Mouse (Mus musculus) thymus, postnatal 25 days (tissue): ENCODE data around the gene Spg7.
"Not testable (repeated sequence)": the region's sequence is repeated elsewhere in the genome, so short reads cannot be mapped to it uniquely, and the experiment has no call there.

Experiments
- DNase-seq: peaks from one replicate; pipeline ENCODE4 v3.0.0; 2022

Gene Spg7

DNA sequence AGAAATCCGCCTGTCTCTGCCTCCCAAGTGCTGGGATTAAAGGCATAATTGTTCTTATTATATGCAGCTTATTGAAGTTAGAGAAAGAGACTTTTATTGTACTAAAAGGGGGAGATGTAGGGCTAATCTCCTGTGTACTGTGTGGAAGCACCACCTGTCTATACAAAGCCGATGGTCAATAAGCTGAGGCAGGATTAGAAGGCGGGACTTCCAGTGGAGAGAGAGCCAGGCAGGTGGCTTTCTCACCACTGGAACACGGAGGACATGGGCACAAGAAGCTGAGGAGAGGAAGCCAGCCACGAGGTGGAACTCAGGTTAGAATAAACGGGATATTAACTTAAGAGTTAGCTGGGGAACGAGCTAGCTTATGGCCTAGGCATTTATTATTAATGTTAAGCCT lies at the start of gene Spg7:
Gene Spg7 (plus strand): TSS at position 222 of the 400 bp plus-strand sequence.
- DNase-seq, result no peak

DNA sequence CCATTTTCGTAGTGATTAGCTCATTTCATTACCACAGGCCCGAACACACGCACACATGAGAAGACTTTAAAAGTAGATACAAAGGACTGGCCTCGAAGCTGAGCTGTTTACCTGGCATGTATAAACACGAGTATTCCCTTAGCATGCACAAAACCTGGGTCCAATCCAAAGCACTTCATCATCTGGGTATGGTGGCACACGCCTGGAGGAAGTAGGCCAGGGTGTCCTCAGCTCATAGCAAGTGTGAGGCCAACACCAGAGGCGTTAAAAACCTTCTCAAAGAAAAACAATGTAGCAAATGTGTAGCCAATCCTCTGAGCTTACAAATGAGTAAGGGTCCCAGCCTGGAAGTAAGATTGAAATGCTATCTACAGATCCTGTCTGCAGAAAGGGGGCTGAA lies 48.3 kb upstream of the Spg7 start:
- no peak for DNase-seq

DNA sequence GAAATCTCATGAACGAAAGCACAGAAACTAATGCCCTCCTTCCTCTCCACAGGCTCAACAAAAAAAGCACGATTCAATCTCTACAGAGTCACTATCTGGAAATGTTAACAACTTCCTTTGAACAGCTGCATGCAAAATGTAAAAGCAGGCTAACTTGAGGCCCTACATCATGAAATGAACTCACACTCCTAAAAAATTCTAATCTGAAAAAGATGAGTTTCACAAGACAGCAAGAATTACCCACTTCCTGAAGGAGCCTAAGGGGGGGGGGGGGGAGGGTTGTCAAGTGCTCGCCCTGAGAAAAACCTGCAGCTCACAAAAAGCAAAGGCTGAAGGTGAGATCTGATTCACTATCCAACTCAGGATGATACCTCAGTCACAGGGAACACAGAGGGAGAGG lies 47.7 kb upstream of the Spg7 start:
- no peak for DNase-seq

- DNase-seq, result no peak
Observed at GRCm38 (mm10) chr8:123017143-123017542, 45.6 kb upstream of the Spg7 start.

- DNase-seq, result no peak
Observed at GRCm38 (mm10) chr8:123018484-123019164, 44.1 kb upstream of the Spg7 start.

- no peak for DNase-seq
Observed at GRCm38 (mm10) chr8:123020084-123020483, 42.7 kb upstream of the Spg7 start.

GRCm38 (mm10) chr8:123020859-123021258 lies 41.9 kb upstream of the Spg7 start:
- DNase-seq, result no peak

GRCm38 (mm10) chr8:123021259-123021658 lies 41.5 kb upstream of the Spg7 start:
- DNase-seq, result no peak

- DNase-seq, result no peak
Observed at GRCm38 (mm10) chr8:123022727-123023126, 40.0 kb upstream of the Spg7 start.

DNA sequence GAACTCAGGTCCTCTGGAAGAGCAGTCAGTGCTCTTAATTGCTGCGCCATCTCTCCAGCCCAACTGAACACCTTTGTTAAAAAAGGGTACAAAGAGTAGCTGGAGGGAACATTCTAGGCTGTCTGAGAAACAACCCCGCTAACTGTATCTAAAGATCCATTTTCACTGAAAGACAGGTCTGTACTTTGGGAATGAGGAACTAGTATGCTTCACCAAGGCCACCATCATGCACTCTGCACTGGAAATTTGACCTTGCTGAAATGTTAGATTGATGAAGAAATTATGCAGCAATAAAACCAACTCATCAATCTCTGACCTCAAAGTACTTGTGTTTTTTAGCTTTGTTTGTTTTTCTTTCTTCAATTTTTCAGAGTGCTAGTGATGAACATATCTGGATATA lies 38.5 kb upstream of the Spg7 start:
- DNase-seq, result no peak

GRCm38 (mm10) chr8:123025951-123026351 lies 36.8 kb upstream of the Spg7 start:
- no peak for DNase-seq

DNA sequence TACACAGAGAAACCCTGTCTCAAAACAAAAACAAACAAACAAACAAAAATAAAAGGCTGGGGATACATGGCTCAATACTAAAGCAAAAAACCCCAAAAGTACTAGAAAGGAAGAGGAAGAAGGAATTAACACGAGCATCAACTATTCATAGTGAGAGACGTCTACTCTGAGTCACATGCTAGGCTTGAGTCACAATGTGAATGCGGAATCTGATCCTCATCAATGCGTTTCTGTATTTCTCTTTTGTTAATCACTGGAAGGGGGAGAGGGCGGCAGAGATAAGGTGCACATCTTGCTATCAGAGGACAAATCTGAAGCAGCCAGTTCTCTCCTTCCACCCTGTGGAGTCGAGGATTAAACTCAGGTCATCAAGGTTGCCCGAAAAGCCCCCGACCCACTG lies 35.0 kb upstream of the Spg7 start:
- no peak for DNase-seq

DNA sequence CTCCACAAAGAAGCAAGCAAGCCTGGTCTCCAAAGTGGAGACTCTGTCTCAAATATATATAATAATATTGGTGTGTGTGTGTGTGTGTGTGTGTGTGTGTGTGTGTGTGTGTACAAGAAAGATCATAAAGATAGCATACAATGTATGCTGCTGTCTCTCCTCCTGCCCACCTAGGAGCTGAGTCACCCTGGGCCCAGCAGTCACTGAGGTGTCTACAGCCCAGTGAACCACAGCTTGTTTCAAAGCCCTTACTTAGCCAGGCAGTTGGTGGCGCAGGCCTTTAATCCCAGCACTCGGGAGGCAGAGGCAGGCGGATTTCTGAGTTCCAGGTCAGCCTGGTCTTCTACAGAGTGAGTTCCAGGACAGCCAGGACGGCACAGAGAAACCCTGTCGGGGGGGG lies 32.7 kb upstream of the Spg7 start:
- not testable (repeated sequence) for DNase-seq

DNA sequence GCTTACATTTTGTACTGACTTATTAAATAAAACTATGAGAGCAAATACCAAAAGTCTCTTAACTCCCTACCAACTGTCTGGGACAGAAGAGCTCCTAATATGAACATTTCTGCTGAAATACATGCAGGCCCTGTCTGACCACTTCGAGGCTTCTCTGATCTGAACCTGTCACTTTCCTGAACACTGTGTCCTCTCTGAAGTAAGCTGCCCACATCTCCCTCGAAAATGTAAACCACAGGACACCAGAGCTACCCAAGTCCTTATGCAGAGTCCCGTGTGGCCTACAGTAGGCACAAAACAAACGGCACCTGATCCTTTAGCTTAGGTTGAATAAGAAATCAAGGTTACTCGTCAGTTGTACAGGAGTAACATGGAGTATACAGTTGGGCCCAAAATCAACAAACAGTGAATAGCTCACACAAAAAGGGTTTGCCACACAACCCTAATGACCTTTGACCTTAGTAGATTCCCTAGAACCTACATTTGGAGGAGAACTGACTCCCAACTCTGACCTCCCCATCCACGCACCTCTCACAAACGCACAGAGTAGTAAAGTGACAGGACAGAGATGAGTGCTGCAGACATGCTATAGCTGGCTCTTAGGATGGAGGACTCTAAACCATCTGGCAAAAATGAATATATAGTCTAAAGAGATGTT lies 31.3 kb upstream of the Spg7 start:
- no peak for DNase-seq

GRCm38 (mm10) chr8:123032730-123033129 lies 30.0 kb upstream of the Spg7 start:
- DNase-seq, result peak; percentile 36

DNA sequence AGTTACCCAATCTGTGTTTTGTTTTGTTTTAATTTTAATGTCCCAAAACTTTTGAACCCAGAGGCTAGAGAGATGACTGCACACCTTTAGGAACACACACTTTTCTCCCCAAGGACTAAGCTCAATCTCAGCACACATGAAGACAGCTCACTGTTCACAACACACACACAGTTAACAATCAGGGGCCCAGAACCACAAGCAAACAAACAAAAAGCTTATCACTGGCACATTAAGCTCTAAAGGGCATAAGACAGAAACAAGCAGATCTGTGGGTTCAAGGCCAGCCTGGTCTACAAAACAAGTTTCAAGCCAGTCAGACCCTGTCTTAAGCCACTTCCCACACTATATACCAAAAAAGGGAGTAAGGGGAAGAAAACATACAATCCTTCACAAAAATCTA lies 29.3 kb upstream of the Spg7 start:
- peak; percentile 16 for DNase-seq

GRCm38 (mm10) chr8:123034171-123034570 lies 28.6 kb upstream of the Spg7 start:
- DNase-seq, result peak; percentile 75

- peak; percentile 46 for DNase-seq
Observed at GRCm38 (mm10) chr8:123036956-123037355, 25.8 kb upstream of the Spg7 start.

GRCm38 (mm10) chr8:123037487-123037886 lies 25.3 kb upstream of the Spg7 start:
- DNase-seq, result no peak

GRCm38 (mm10) chr8:123038351-123038750 lies 24.4 kb upstream of the Spg7 start:
- DNase-seq, result no peak

GRCm38 (mm10) chr8:123039376-123040109 lies 23.2 kb upstream of the Spg7 start:
- no peak for DNase-seq

DNA sequence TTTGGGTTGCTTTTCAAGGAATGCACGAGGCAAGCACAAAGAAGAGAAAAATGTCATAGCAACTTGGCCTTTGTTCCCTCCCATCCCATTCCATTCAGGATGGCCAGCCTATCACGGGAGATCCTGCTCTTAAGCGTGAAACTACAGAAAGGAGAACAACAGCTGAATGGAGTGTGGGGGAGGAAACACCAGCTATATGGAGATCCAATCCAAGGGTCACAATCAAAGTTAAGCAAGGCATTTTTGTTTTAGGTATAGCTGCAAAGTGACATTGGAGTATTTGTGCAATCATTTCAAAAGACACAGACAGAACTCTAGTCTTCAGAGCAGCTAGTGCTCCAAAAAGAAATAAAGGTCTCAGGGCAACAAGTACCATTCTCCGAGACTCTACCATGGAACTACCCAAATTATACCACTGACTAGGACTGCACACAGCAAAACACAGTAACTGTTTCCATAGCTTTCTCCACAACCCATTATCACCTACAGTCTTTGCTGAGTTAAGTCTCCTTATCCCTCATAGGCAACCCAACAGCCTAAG lies 22.6 kb upstream of the Spg7 start:
- no peak for DNase-seq

DNA sequence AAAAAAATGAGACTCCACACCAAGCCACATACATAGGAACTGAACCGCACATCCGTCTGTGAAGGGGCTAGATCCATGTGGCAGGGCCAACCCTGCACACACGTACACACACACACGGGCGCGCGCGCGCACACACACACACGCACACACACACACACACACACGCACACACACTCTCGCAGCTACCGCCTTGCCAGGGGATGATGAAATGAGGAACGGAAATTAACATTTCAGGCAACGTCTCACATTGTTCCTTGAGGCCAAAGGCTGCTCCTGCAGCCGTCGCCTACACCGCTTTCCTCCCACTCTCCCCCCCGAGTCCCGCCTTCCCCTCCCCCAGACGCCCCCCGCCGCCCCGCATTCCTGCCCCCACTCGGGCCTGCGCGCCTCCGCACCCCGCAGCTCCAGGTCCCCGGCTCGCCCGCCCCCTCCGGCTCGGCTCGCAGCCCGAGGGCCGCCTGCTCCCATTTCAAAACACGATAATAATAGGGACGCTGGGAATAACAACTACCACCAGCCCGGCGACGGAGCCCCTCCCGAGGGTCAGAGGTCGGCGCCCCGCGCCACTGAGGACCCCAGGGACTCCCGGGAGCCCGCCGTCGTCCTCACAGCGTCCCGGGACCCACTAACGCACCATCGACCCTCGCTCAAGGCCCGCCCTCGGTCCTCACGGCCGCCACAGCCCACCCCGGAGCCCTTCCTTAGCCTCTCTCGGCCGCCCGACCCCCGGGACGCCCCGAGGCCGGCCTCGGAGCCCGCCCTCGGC lies 21.6 kb upstream of the Spg7 start:
- DNase-seq, result peak; percentile 73
